Mouse (Mus musculus): ENCODE measurements around the gene Crtac1. TPM values are rescaled to one million over a fixed set of nuclear protein-coding genes. Genes with fewer than 3 reads are reported as not detected.

The Crtac1 gene
- total RNA-seq, 2 experiments from 2014 or later = not detected

DNA sequence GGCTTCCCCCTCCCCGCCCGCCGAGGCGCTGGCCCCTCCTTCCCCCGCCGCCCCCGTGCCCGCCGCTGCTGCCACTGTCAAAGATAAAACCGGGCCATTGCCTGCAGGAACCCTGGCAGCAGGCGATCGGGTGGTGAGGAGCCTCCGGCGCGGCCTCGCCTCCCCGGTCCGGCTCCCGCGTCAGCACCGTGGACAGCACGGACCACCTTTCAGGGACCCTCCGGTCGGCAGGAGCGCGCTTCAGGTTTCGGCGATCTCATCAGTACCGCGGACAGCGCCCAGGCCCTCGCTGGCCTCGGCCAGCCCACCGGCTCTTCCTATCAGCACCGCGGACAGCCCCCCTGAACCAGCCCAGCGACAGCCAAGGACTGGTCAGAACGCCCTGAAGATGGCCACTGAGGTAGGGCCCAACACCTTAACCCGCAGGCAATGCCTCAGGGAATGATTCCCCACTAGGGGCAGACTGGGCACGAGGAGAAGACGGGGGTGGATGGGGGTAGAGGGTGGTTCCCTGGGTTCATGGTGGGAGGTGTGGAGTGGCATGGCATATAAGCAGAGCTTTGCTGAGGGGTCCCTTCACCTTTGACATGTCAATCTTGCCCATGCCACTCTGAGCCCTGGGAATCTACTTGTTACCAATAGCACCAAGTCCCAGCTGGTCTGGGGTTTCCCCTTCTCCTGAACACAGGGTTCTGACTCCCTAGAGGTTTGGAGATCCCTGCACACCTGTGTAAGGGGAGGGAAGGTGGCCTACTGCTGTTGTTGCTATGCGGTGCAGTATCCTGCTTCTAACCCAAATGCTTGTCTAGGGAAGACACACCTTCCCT lies 175.6 kb downstream of the Crtac1 start:
- peak; percentile 88 for ATAC-seq (replicated peaks; ENCODE audit: low FRiP score, low TSS enrichment, poor library complexity, severe bottlenecking)

DNA sequence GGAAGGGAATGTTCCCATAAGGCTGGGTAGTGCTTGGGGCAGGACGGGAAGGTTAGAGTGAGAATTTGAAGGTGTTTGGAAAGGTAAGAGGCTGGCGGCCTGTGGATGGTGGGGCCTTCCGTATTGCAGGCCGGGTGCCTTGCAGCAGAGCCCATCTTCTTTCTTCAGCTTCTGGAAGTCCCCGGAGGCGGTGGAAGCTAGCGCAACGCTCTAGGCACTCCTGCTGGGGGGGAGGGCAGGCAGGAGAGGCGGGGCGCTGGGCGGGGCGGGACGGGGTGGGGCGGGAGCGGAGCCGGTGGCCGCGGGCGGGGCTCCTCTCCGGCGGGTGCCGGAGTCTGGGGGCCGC lies 176.2 kb downstream of the Crtac1 start:
- ATAC-seq (replicated peaks; ENCODE audit: low FRiP score, low TSS enrichment, poor library complexity, severe bottlenecking) = no peak

DNA sequence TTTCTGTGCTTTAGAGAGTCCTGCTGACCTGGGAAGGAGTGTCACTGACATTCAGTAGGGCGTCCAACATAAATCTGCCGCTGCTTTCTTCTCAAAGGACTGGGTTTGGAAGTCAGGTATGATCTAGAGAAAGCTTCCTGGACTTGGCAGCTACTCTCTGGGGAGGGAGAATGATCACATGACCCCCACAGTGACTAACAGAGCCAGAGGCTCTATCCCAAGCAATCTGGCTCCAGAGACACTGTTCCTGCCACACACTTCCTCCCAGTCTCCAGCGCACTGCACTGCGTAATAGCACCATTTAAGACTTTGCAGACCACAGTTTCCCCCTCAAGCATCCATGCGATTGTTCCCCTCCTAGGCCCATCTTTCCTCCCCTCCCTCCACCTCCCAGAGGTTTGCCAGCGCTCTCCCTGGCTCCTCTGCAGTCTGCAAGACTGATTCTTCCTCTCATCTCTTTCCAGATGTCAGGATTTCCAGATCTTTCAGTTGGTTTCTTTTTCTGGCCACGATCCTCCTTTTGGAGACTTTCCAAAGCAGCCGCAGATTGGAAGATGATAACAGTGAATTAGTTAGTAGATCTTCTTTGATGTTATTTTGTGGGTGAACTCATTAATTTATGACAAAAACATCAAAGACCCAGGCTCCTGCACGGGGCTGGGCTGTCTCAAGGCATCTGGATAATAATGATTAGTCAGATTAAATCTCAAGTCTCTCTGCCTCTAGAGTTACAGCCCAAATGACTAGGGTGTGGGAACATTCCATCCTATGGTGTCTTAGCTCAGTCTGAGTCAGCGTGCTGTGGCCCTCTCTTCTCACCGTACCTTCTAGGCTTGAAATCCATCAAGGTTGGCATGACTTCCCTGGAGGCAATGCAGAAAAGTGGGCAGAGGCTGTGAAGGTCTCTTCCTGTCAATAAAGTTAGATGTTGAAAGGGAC lies 181.3 kb downstream of the Crtac1 start:
- no peak for ATAC-seq (replicated peaks; ENCODE audit: low FRiP score, low TSS enrichment, poor library complexity, severe bottlenecking)

DNA sequence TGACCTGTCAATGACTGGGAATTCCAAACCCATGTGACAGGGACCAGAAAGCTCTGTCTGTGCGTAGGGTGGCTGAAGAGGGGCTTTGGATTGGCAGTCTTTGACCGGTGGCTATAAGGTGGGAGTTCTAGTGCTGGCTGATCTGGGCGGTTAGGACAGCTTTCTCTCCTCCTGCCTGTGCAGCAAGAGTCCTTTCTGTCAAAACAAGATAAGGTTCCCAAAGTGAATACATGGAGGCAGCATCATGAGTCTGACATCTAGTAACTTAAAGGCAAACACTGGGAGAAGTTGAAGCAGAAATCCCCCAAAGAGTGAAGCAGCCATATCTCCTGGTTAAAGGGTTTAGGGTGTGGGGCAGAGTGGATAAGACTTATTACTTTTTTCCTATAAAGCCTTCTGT lies 184.1 kb downstream of the Crtac1 start, which contains the start of gene Golga7b:
TSS of gene Golga7b (plus strand) at position 56 of the 400 bp plus-strand sequence.
- no peak for ATAC-seq (replicated peaks; ENCODE audit: low FRiP score, low TSS enrichment, poor library complexity, severe bottlenecking)

DNA sequence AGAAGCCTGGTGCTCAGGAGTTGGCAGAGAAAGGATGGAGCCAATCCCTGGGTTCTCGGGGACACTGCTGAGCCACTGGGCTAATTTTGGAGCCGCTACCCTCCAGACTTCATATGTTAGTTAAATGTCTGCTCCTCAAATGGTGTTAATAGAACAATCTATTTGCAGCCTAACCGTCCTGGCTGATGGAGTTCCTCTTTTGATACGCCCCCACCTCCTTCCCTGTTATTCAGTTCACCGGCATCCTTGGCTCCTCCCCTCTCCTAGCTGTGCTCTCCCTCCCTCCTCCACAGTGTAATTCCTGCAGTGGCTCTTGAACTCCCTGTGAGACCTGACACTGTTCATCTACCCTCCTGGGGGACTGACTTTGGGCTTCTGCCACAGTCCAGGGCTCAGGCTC lies 185.0 kb downstream of the Crtac1 start:
- no peak for ATAC-seq (replicated peaks; ENCODE audit: low FRiP score, low TSS enrichment, poor library complexity, severe bottlenecking)

DNA sequence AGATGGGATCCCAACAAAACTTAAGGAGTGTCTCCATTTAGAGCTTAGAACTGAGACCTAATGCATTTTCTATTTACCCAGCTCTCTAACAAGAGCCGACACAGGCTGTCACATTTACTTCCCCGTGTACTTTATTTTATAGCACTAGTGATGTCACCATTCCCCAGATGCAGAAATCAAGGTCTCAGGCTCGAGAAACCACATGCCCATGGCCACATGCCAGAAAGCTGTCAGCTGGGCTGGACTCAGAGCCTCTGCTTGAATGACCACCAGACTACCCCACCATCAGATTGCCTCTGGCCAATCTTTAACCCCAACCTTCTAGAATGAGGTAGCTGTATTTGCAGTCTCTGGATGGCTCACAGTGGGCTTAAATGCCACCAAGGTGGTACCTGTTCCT lies 188.2 kb downstream of the Crtac1 start:
- no peak for ATAC-seq (replicated peaks; ENCODE audit: low FRiP score, low TSS enrichment, poor library complexity, severe bottlenecking)

DNA sequence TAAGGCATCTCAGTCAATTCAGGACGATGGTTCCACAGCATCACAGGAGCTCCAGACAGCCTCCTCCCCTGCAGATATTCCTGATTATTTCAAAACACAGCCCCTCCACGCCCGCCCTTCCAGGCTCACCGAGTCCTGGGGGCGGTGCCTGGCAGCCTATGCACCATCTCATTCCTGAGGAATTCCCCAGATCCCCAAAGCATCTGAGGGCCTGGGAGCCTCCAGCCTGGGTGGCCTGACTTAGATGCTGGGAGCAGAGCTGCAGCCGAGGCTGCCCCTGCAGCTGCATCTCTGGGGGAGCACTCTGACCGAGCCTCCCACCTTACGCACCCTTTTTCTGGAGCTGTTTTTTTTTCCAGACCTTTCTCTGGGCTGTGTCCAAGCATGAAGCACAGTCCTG lies 190.7 kb downstream of the Crtac1 start:
- no peak for ATAC-seq (replicated peaks; ENCODE audit: low FRiP score, low TSS enrichment, poor library complexity, severe bottlenecking)

DNA sequence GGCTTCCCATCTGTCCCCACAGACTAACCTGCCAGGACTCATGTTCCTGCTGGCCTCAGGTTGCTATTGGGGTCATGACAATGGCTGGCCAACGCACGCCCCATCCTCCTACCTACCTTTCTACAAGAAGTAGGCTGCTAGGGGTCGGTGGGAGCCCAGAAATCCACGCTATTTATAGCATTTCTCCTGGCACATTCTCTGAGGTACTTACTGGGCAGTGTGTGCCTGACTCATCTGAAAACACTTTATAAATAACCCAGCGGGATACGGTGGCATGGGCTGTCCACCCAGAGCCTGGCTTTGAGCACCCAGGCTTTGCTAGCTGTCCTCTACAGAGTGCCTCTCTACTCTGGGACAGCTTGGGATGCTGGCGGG lies 193.3 kb downstream of the Crtac1 start:
- ATAC-seq (replicated peaks; ENCODE audit: low FRiP score, low TSS enrichment, poor library complexity, severe bottlenecking) = no peak

DNA sequence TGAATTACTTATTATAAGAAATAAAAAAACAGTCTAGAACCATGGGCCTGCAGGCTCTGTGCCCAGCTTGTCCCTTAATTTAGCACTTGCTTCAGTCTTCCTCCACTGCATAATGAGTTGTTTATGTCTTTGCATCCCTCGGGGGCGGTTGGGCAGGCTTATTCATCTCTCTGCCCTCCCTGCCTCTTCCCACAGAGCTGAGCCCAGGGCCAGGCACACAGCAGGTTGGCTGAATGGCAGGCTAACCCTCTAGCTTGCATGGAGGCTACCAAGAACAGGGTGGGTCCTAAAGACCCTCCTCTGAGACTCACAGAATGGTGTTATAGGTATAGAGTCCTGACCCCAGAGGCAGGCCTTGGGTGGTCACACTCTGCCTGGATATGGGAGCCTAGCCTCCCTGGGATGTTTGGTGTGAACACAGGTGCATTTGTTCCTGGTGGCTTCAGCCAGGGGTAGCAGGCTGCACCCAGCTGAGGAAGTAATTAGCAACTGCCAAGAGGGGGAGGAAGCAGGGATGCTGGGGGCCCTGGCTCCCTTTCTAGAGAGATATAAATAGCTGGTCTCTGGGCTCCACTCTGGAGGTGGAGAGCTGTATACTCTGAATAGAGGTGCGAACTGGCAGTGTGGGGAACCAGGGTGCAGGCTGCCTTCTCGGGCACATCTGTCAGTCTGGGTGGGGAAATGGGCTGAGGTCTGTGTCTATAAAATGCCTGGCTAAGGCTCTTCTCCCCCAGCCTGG lies 193.8 kb downstream of the Crtac1 start:
- ATAC-seq (replicated peaks; ENCODE audit: low FRiP score, low TSS enrichment, poor library complexity, severe bottlenecking) = no peak

Other genes with a start within 250 kb of the Crtac1 start
- gene Sfrp5, start 229.5 kb downstream of the Crtac1 start, total RNA-seq (2014; fragmentation: Nextera tagmentation) = not detected in 2 replicates
- not detected in 2 replicates for gene Sfrp5, start 229.5 kb downstream of the Crtac1 start, total RNA-seq (2017)
- not detected in 2 replicates for gene Golga7b, start 184.2 kb downstream of the Crtac1 start, total RNA-seq (2014; fragmentation: Nextera tagmentation)
- gene Golga7b, start 184.2 kb downstream of the Crtac1 start, total RNA-seq (2017) = not detected in 2 replicates
- gene R3hcc1l, start 87.0 kb upstream of the Crtac1 start, total RNA-seq (2014; fragmentation: Nextera tagmentation) = 27.0 and 32.3 TPM in 2 replicates
- gene R3hcc1l, start 87.0 kb upstream of the Crtac1 start, total RNA-seq (2017) = 25.3 and 31.3 TPM in 2 replicates
- not detected in 2 replicates for gene Loxl4, start 181.0 kb upstream of the Crtac1 start, total RNA-seq (2014; fragmentation: Nextera tagmentation)
- not detected in 2 replicates for gene Loxl4, start 181.0 kb upstream of the Crtac1 start, total RNA-seq (2017)